Mouse (Mus musculus): Measurements from ENCODE around the gene Ubxn11.

DNA sequence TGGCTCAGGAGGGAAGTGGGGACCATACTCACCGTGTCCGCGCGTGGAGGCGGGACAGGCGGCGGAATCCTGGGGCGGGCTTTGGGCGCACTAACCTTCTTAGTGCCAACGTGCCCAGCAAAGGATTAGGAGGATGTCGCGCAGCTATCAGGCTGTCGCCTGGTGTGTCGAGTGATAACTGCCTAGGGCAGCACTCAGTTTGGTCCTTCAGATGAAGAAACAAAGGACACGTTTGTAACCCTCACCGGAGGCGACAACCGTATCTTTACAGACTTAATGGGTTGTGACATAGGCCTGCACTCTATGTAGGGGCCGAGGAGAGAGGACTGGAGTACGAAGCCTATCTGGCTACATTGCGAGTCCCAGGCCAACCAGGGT, 361 bp downstream of the Ubxn11 start:
- TF ChIP-seq POLR2A (IDR thresholded peaks at IDR 0.05; ENCODE audit: control insufficient read depth, low read depth, low read length) (no peak), CTCF (IDR thresholded peaks at IDR 0.05; ENCODE audit: control insufficient read depth, insufficient read depth, insufficient replicate concordance, low read depth, low read length) (no peak)
